Mouse (Mus musculus) heart, embryonic 10.5 days (tissue): ENCODE results near the gene Anapc1. TPM values are rescaled to one million over a fixed set of nuclear protein-coding genes. Genes with fewer than 3 reads are reported as not detected.

Experiments
- DNase-seq: peaks from one replicate; pipeline ENCODE4 v3.0.0-alpha.2; 2017; ENCODE audit warnings: low spot score
- H3K27ac ChIP-seq: fragments of 300-500 bp; sonication (generic); 2 replicates; pipeline ENCODE4 v1.5.1; 2016; ENCODE audit warnings: mild to moderate bottlenecking
- H3K27me3 ChIP-seq: fragments of 300-500 bp; sonication (generic); 2 replicates; pipeline ENCODE4 v1.6.1; 2016; ENCODE audit warnings: mild to moderate bottlenecking; ENCODE audit not compliant: poor library complexity, insufficient read depth, severe bottlenecking
- H3K36me3 ChIP-seq: fragments of 300-500 bp; sonication (generic); 2 replicates; pipeline ENCODE4 v1.6.1; 2016; ENCODE audit warnings: mild to moderate bottlenecking, moderate library complexity
- H3K4me1 ChIP-seq: fragments of 300-500 bp; sonication (generic); 2 replicates; pipeline ENCODE4 v1.6.1; 2016; ENCODE audit warnings: mild to moderate bottlenecking
- H3K4me3 ChIP-seq: fragments of 300-500 bp; sonication (generic); 2 replicates; pipeline ENCODE4 v1.5.1; 2016; ENCODE audit warnings: mild to moderate bottlenecking, moderate library complexity
- H3K9me3 ChIP-seq: fragments of 300-500 bp; sonication (generic); 2 replicates; pipeline ENCODE4 v1.6.1; 2016; ENCODE audit warnings: mild to moderate bottlenecking, moderate library complexity
- WGBS: fragments of 180-500 bp; shearing (Covaris S2); methylation state at CpG from one replicate; pipeline ENCODE4 v1.1.7; 2016; 5-methylcytosine and 5-hydroxymethylcytosine counted together
- polyA plus RNA-seq: library from polyadenylated mRNA; unstranded; fragments of >200 nt; fragmentation: Nextera tagmentation; extraction: Ambion mirVana; gene quantifications from 2 replicates; pipeline ENCODE4 v1.2.1, GENCODE M21; 2016

Gene Anapc1
- 66.6 and 68.7 TPM in 2 replicates for polyA plus RNA-seq

- Histone ChIP-seq H3K27ac (peak within 1 kb of the TSS; percentile 100), H3K4me3 (peak within 1 kb of the TSS; percentile 98), H3K36me3 (peaks cover 32% of the 10 kb centered on the region), H3K9me3 (no peaks in the 10 kb centered on the region), H3K27me3 (no peaks in the 10 kb centered on the region), H3K4me1 (peaks cover 10% of the 10 kb centered on the region; the same call in 1 of the 2 replicates)
- DNase-seq = peak; percentile 96
- WGBS = under 1% methylated on average over 50 of the region's 58 CpGs
Measured at GRCm38 (mm10) chr2:128686921-128687557, at the start of gene Anapc1. Gene Anapc1, minus strand, starts transcription at chr2:128687391.

DNA sequence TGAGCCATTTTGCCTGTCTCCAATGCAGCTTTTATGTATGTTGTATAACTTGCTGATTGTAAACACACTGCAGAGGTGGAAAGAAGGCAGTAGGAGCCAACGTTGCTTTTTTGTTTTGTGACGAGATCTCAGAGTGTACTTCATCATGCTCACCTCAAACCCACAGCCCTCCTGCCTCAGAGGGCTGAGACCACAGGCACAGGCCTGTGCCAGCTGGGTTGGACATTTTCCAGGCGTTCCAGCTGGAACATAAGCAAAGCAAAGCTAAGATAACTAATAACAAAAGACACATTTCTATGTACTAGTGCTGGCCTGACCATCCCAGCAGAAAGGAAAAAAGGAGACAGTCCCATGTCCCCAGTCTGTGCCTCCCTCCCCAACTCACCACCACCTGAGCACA lies 47.9 kb upstream of the Anapc1 start:
- H3K9me3 ChIP-seq = no peaks in the 10 kb centered on the region
- no peak overlapping the region for H3K27ac ChIP-seq
- no peak overlapping the region for H3K4me3 ChIP-seq
- no peak for DNase-seq
- H3K4me1 ChIP-seq = peaks cover 5% of the 10 kb centered on the region
- no peaks in the 10 kb centered on the region for H3K27me3 ChIP-seq
- H3K36me3 ChIP-seq = 0 out of 2 replicates have a peak, but pooled peaks cover 17% of the 10 kb centered on the region
- 57% methylated on average over 3 of the region's 3 CpGs for WGBS

GRCm38 (mm10) chr2:128731951-128732350 lies 44.8 kb upstream of the Anapc1 start:
- H3K4me3 ChIP-seq = no peak overlapping the region
- DNase-seq = no peak
- 0 out of 2 replicates have a peak, but pooled peaks cover 7% of the 10 kb centered on the region for H3K36me3 ChIP-seq
- no peaks in the 10 kb centered on the region for H3K27me3 ChIP-seq
- no peaks in the 10 kb centered on the region for H3K9me3 ChIP-seq
- 68% methylated on average over 1 of the region's 1 CpGs for WGBS
- no peak overlapping the region for H3K27ac ChIP-seq
- H3K4me1 ChIP-seq = peaks cover 18% of the 10 kb centered on the region

DNA sequence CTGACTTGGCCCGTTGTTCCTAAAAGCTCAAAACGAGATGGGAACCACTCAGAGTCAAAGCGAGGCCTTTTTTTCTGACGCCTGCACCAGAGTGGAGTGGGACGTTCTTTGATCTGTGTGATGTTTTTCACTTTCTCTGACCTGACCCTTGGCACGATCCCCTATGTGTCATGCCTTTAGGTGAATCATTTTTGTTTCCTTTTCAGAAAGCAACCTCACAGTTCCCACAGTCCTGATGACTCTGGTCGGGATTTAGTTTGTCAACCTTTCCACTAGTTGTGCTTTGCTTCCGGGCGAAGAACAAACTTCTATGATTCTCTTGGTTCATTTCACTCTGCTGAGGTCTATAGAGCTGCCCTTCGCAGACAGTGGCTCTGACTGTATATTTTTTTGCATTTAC lies 44.3 kb upstream of the Anapc1 start:
- no peak overlapping the region for H3K27ac ChIP-seq
- DNase-seq = no peak
- H3K9me3 ChIP-seq = no peaks in the 10 kb centered on the region
- no peaks in the 10 kb centered on the region for H3K27me3 ChIP-seq
- 0 out of 2 replicates have a peak, but pooled peaks cover 7% of the 10 kb centered on the region for H3K36me3 ChIP-seq
- 79% methylated on average over 10 of the region's 10 CpGs for WGBS
- H3K4me1 ChIP-seq = peaks cover 22% of the 10 kb centered on the region
- H3K4me3 ChIP-seq = no peak overlapping the region

DNA sequence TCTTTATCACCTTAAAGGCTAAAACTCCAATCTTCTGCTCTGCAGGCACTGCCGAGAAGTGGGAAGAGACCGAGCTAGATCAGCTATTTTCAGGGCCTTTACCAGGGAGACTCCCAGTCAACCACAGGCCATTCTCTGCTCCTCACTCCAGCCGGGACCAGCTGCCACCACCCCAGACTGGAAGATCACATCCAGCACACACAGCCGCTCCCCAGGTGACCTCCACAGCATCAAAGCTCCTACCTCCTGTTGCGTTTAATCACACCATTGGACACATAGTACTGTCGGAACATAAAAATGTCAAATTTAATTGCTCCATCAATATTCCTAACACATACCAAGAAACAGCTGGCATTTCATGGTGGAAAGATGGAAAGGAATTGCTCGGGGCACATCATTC lies 42.0 kb upstream of the Anapc1 start:
- Histone ChIP-seq H3K9me3 (no peaks in the 10 kb centered on the region), H3K4me3 (no peak overlapping the region), H3K27me3 (no peaks in the 10 kb centered on the region), H3K4me1 (peaks cover 29% of the 10 kb centered on the region), H3K36me3 (0 out of 2 replicates have a peak, but pooled peaks cover 7% of the 10 kb centered on the region), H3K27ac (0 out of 2 replicates have a peak overlapping the region, but pooled peaks have one; percentile 42)
- DNase-seq = no peak
- WGBS = 73% methylated on average over 7 of the region's 7 CpGs

GRCm38 (mm10) chr2:128728066-128728465 lies 40.9 kb upstream of the Anapc1 start:
- Histone ChIP-seq H3K4me3 (no peak overlapping the region), H3K9me3 (no peaks in the 10 kb centered on the region), H3K27ac (peak overlapping the region; percentile 75), H3K4me1 (peaks cover 29% of the 10 kb centered on the region), H3K27me3 (no peaks in the 10 kb centered on the region), H3K36me3 (0 out of 2 replicates have a peak, but pooled peaks cover 7% of the 10 kb centered on the region)
- DNase-seq = no peak
- 69% methylated on average over 4 of the region's 4 CpGs for WGBS

- no peak overlapping the region for H3K4me3 ChIP-seq
- H3K27me3 ChIP-seq = no peaks in the 10 kb centered on the region
- peak overlapping the region; percentile 75 for H3K27ac ChIP-seq
- no peak for DNase-seq
- peaks cover 29% of the 10 kb centered on the region for H3K4me1 ChIP-seq
- H3K9me3 ChIP-seq = no peaks in the 10 kb centered on the region
- 0 out of 2 replicates have a peak, but pooled peaks cover 6% of the 10 kb centered on the region for H3K36me3 ChIP-seq
- 27% methylated on average over 3 of the region's 3 CpGs for WGBS
Measured at GRCm38 (mm10) chr2:128727552-128727951, 40.4 kb upstream of the Anapc1 start.

GRCm38 (mm10) chr2:128726626-128727025 lies 39.4 kb upstream of the Anapc1 start:
- no peak overlapping the region for H3K4me3 ChIP-seq
- peaks cover 29% of the 10 kb centered on the region for H3K4me1 ChIP-seq
- 80% methylated on average over 7 of the region's 7 CpGs for WGBS
- no peaks in the 10 kb centered on the region for H3K27me3 ChIP-seq
- no peaks in the 10 kb centered on the region for H3K36me3 ChIP-seq
- H3K27ac ChIP-seq = peak overlapping the region; percentile 75; the same call in 1 of the 2 replicates
- H3K9me3 ChIP-seq = no peaks in the 10 kb centered on the region
- no peak for DNase-seq

DNA sequence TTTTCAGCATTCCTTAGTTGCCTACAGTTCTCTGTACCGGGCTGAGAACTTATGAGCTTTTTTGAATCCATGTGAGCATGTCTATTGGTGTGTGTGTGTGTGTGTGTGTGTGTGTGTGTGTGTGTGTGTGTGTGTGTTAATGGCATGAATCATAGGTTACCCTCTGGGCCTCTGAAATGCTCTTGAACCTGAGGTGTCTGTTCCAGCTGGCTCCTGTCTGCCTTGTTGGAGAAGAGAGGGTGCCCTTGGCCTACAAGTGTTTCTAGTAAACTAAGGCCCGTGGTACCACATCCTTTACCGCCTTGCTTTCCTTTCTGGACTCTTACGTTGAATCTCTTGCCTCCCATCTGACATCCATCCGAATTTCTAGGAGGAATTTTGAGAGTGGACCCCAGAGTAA lies 38.9 kb upstream of the Anapc1 start:
- H3K9me3 ChIP-seq = no peaks in the 10 kb centered on the region
- H3K4me3 ChIP-seq = no peak overlapping the region
- H3K4me1 ChIP-seq = peaks cover 29% of the 10 kb centered on the region
- WGBS = 88% methylated on average over 5 of the region's 5 CpGs
- DNase-seq = no peak
- no peaks in the 10 kb centered on the region for H3K36me3 ChIP-seq
- H3K27me3 ChIP-seq = no peaks in the 10 kb centered on the region
- 0 out of 2 replicates have a peak overlapping the region, but pooled peaks have one; percentile 75 for H3K27ac ChIP-seq

- Histone ChIP-seq H3K27ac (no peak overlapping the region), H3K4me3 (no peak overlapping the region), H3K27me3 (no peaks in the 10 kb centered on the region), H3K4me1 (peaks cover 14% of the 10 kb centered on the region), H3K36me3 (peaks cover 2% of the 10 kb centered on the region; the same call in 1 of the 2 replicates), H3K9me3 (no peaks in the 10 kb centered on the region)
- DNase-seq = no peak
- WGBS = 80% methylated on average over 5 of the region's 5 CpGs
Measured at GRCm38 (mm10) chr2:128722106-128722710, 35.0 kb upstream of the Anapc1 start.

GRCm38 (mm10) chr2:128719380-128719779 lies 32.2 kb upstream of the Anapc1 start:
- DNase-seq = no peak
- Histone ChIP-seq H3K4me3 (no peak overlapping the region), H3K9me3 (no peaks in the 10 kb centered on the region), H3K27me3 (no peaks in the 10 kb centered on the region), H3K27ac (no peak overlapping the region), H3K36me3 (peaks cover 2% of the 10 kb centered on the region; the same call in 1 of the 2 replicates), H3K4me1 (peaks cover 11% of the 10 kb centered on the region; the same call in 1 of the 2 replicates)
- 89% methylated on average over 2 of the region's 2 CpGs for WGBS

DNA sequence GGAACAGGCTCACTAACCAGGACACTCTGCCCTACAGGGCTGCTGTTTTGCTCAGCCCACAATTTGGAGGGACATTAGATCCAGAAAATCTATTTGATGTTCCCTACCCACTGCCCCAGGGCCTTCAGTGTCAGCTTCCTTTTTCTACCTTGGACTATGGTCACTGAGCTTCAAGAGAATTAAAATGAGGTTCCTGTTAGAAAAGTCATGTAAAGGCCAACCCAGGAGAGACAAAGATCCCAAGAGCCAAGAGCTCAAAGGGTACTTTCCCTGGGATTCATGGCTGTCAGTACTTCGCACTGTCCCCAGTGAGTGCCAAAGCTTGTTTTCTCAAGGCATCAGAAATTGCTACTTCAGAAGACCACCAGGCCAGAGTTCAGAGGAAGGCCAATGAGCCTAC lies 28.8 kb upstream of the Anapc1 start:
- H3K4me1 ChIP-seq = peaks cover 16% of the 10 kb centered on the region
- H3K9me3 ChIP-seq = no peaks in the 10 kb centered on the region
- no peaks in the 10 kb centered on the region for H3K27me3 ChIP-seq
- H3K4me3 ChIP-seq = no peak overlapping the region
- DNase-seq = no peak
- WGBS = 88% methylated on average over 1 of the region's 1 CpGs
- H3K27ac ChIP-seq = no peak overlapping the region
- H3K36me3 ChIP-seq = peaks cover 2% of the 10 kb centered on the region; the same call in 1 of the 2 replicates

GRCm38 (mm10) chr2:128714724-128715241 lies 27.6 kb upstream of the Anapc1 start:
- DNase-seq = no peak
- Histone ChIP-seq H3K4me1 (peaks cover 16% of the 10 kb centered on the region), H3K27me3 (no peaks in the 10 kb centered on the region), H3K36me3 (no peaks in the 10 kb centered on the region), H3K9me3 (no peaks in the 10 kb centered on the region), H3K4me3 (no peak overlapping the region), H3K27ac (0 out of 2 replicates have a peak overlapping the region, but pooled peaks have one; percentile 0)
- 66% methylated on average over 7 of the region's 7 CpGs for WGBS
